In the genomic region with DNA sequence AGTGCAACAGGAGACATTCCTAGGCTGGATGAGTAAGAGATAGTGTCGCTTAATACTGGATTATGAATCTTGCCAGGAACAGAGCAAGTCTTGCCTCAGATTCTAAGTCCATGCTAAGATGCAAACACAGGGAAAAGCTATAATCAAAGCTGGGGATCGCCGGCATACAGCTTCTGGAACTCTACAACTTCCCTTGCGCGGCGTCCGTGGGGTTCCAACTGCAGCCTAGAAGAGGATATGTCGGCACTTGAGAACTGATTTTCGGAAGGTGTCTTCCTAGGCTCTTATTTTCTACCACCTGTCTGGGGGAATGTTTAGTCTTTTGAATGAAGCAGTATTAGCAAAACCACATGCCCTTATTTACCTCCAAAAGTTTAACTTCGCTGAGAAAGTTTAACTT, we compare ENCODE assay signal across 8 mouse cellular contexts. TPM values are rescaled to one million over a fixed set of nuclear protein-coding genes. Genes with fewer than 3 reads are reported as not detected.
DNase-seq lines count a peak whose midpoint lies in the region; ATAC-seq and TF ChIP-seq lines count a peak whose summit lies in the region.

No protein-coding gene starts in this region.

- no peaks in the 10 kb centered on the region for H3K4me1 ChIP-seq in ES-Bruce4 (ENCODE audit: control insufficient read depth, insufficient read depth, low read length)
- no peaks in the 10 kb centered on the region; the same call in 1 of the 2 replicates for H3K4me1 ChIP-seq in hindbrain, embryonic 11.5 days (replicated peaks; ENCODE audit: control insufficient read depth, insufficient read depth, low read length)
- peaks cover 39% of the 10 kb centered on the region for H3K4me1 ChIP-seq in liver, embryonic 12.5 days

- no peaks in the 10 kb centered on the region for H3K36me3 ChIP-seq in ES-Bruce4 (ENCODE audit: control insufficient read depth, insufficient read depth, low read length, poor library complexity, severe bottlenecking)
- H3K36me3 ChIP-seq in hindbrain, embryonic 11.5 days (ENCODE audit: control insufficient read depth, insufficient read depth, low read length): no peaks in the 10 kb centered on the region
- H3K36me3 ChIP-seq in liver, embryonic 12.5 days: peaks cover 8% of the 10 kb centered on the region

- peak; percentile 7 for DNase-seq in CD4-positive, CD25-positive, alpha-beta regulatory T cell, adult 2 months (ENCODE audit: low read depth, low spot score)
- no peak for DNase-seq in hindbrain, embryonic 11.5 days (ENCODE audit: low spot score)
- DNase-seq in layer of hippocampus, postnatal 25 days (ENCODE audit: extremely low spot score in 1 of 2, low spot score in 1 of 2): no peak
- DNase-seq in cerebellum, adult 11 months: no peak
- DNase-seq in natural killer cell, adult 2 months (ENCODE audit: low spot score in 2 of 2): no peak

- H3K27me3 ChIP-seq in ES-Bruce4 (ENCODE audit: control insufficient read depth, insufficient read depth, low read length, poor library complexity, severe bottlenecking): no peaks in the 10 kb centered on the region
- H3K27me3 ChIP-seq in hindbrain, embryonic 11.5 days (ENCODE audit: control insufficient read depth, insufficient read depth, low read length): no peaks in the 10 kb centered on the region
- peaks cover 27% of the 10 kb centered on the region for H3K27me3 ChIP-seq in liver, embryonic 12.5 days (replicated peaks)

- no peak for TF ChIP-seq POLR2A in ES-Bruce4 (IDR thresholded peaks at IDR 0.05; ENCODE audit: insufficient read depth, low read length)

- no peak for TF ChIP-seq CTCF in ES-Bruce4 (IDR thresholded peaks at IDR 0.05; ENCODE audit: low read depth, low read length)

- no peak overlapping the region for H3K4me3 ChIP-seq in ES-Bruce4 (ENCODE audit: low read depth, low read length)
- no peak overlapping the region for H3K4me3 ChIP-seq in hindbrain, embryonic 11.5 days (ENCODE audit: low read depth, low read length)
- H3K4me3 ChIP-seq in liver, embryonic 12.5 days: peak overlapping the region; percentile 93

- TF ChIP-seq EP300 in ES-Bruce4 (IDR thresholded peaks at IDR 0.05; ENCODE audit: insufficient read depth, low read depth, low read length): no peak

- H3K4me2 ChIP-seq in hindbrain, embryonic 11.5 days (replicated peaks; ENCODE audit: low read depth, low read length): peak overlapping the region; percentile 57
- peak overlapping the region; percentile 97 for H3K4me2 ChIP-seq in liver, embryonic 12.5 days

- no peaks in the 10 kb centered on the region for H3K9me3 ChIP-seq in ES-Bruce4 (replicated peaks; ENCODE audit: control insufficient read depth, insufficient read depth, low read length, poor library complexity, severe bottlenecking)
- H3K9me3 ChIP-seq in hindbrain, embryonic 11.5 days (ENCODE audit: control insufficient read depth, low read length): no peaks in the 10 kb centered on the region
- no peaks in the 10 kb centered on the region for H3K9me3 ChIP-seq in liver, embryonic 12.5 days (replicated peaks)

- ATAC-seq in CD4-positive, CD25-positive, alpha-beta regulatory T cell, adult 4 months: no peak
- ATAC-seq in hindbrain, embryonic 11.5 days (ENCODE audit: low FRiP score): no peak
- no peak for ATAC-seq in liver, embryonic 12.5 days

- WGBS in hindbrain, embryonic 11.5 days: 47% methylated on average over 10 of the region's 10 CpGs
- WGBS in liver, embryonic 12.5 days (ENCODE audit: insufficient replicate concordance): 38% methylated on average over 10 of the region's 10 CpGs

- peak overlapping the region; percentile 26 for H3K9ac ChIP-seq in ES-Bruce4 (ENCODE audit: low read depth, poor library complexity, severe bottlenecking)
- H3K9ac ChIP-seq in hindbrain, embryonic 11.5 days (ENCODE audit: low read depth, low read length): no peak overlapping the region
- H3K9ac ChIP-seq in liver, embryonic 12.5 days: peak overlapping the region; percentile 78

- H3K27ac ChIP-seq in ES-Bruce4 (ENCODE audit: insufficient read depth, low read length): no peak overlapping the region
- H3K27ac ChIP-seq in hindbrain, embryonic 11.5 days (ENCODE audit: low read depth, low read length): no peak overlapping the region
- no peak overlapping the region for H3K27ac ChIP-seq in liver, embryonic 12.5 days

RNA-seq across cellular contexts. Expression of gene Aldh6a1, which starts 0.9 kb away (rescaled TPM):
- polyA plus RNA-seq in CD4-positive, CD25-positive, alpha-beta regulatory T cell, adult 4 months (2017; shearing (Covaris generic)): 10 to 100 TPM; 13.9 to 15.6 TPM
- 26.7 and 30.4 TPM in 2 replicates for polyA plus RNA-seq in ES-Bruce4 (2011; ENCODE audit: insufficient read depth, insufficient read length, low read depth, missing spikeins)
- 25.4 and 25.9 TPM in 2 replicates for polyA plus RNA-seq in hindbrain, embryonic 11.5 days (2014; fragmentation: Nextera tagmentation; extraction: Ambion mirVana)
- polyA plus RNA-seq in liver, embryonic 12.5 days (2016; fragmentation: Nextera tagmentation; extraction: Ambion mirVana): 17.4 and 17.9 TPM in 2 replicates
- total RNA-seq in layer of hippocampus, postnatal 25 days (2021): 10 to 100 TPM; 45.1 to 47.5 TPM

RNA-seq across cellular contexts. Expression of gene Lin52, which starts 1.3 kb away (rescaled TPM):
- polyA plus RNA-seq in CD4-positive, CD25-positive, alpha-beta regulatory T cell, adult 4 months (2017; shearing (Covaris generic)): 10 to 100 TPM; 20.9 to 29.3 TPM
- 26.3 and 29.5 TPM in 2 replicates for polyA plus RNA-seq in ES-Bruce4 (2011; ENCODE audit: insufficient read depth, insufficient read length, low read depth, missing spikeins)
- 32.8 and 35.9 TPM in 2 replicates for polyA plus RNA-seq in hindbrain, embryonic 11.5 days (2014; fragmentation: Nextera tagmentation; extraction: Ambion mirVana)
- 15.3 and 15.5 TPM in 2 replicates for polyA plus RNA-seq in liver, embryonic 12.5 days (2016; fragmentation: Nextera tagmentation; extraction: Ambion mirVana)
- total RNA-seq in layer of hippocampus, postnatal 25 days (2021): 10 to 100 TPM; 20.4 to 25.5 TPM

RNA-seq across cellular contexts. Expression of gene Rnf113a2, which starts 32.9 kb away (rescaled TPM):
- polyA plus RNA-seq in CD4-positive, CD25-positive, alpha-beta regulatory T cell, adult 4 months (2017; shearing (Covaris generic)): 10 to 100 TPM; 31.9 to 40.6 TPM
- polyA plus RNA-seq in ES-Bruce4 (2011; ENCODE audit: insufficient read depth, insufficient read length, low read depth, missing spikeins): 19.8 and 20.2 TPM in 2 replicates
- polyA plus RNA-seq in hindbrain, embryonic 11.5 days (2014; fragmentation: Nextera tagmentation; extraction: Ambion mirVana): 30.2 and 33.9 TPM in 2 replicates
- polyA plus RNA-seq in liver, embryonic 12.5 days (2016; fragmentation: Nextera tagmentation; extraction: Ambion mirVana): 17.7 and 18.2 TPM in 2 replicates
- total RNA-seq in layer of hippocampus, postnatal 25 days (2021): 10 to 100 TPM; 13.0 to 13.3 TPM

RNA-seq across cellular contexts. Expression of gene Bbof1, which starts 41.0 kb away (rescaled TPM):
- polyA plus RNA-seq in CD4-positive, CD25-positive, alpha-beta regulatory T cell, adult 4 months (2017; shearing (Covaris generic)): under 1 TPM; 0.77 to 0.86 TPM
- 1.1 and 1.8 TPM in 2 replicates for polyA plus RNA-seq in ES-Bruce4 (2011; ENCODE audit: insufficient read depth, insufficient read length, low read depth, missing spikeins)
- 1.5 and 2.4 TPM in 2 replicates for polyA plus RNA-seq in hindbrain, embryonic 11.5 days (2014; fragmentation: Nextera tagmentation; extraction: Ambion mirVana)
- 0.51 and 0.78 TPM in 2 replicates for polyA plus RNA-seq in liver, embryonic 12.5 days (2016; fragmentation: Nextera tagmentation; extraction: Ambion mirVana)
- 10 to 100 TPM in 1 of 2 experiments, 1 to 10 TPM in 1; 7.0 to 11.0 TPM for total RNA-seq in layer of hippocampus, postnatal 25 days (2021)

RNA-seq across cellular contexts. Expression of gene Entpd5, which starts 41.1 kb away (rescaled TPM):
- polyA plus RNA-seq in CD4-positive, CD25-positive, alpha-beta regulatory T cell, adult 4 months (2017; shearing (Covaris generic)): 10 to 100 TPM; 19.5 to 36.7 TPM
- polyA plus RNA-seq in ES-Bruce4 (2011; ENCODE audit: insufficient read depth, insufficient read length, low read depth, missing spikeins): 5.3 and 8.0 TPM in 2 replicates
- polyA plus RNA-seq in hindbrain, embryonic 11.5 days (2014; fragmentation: Nextera tagmentation; extraction: Ambion mirVana): 10.6 and 12.0 TPM in 2 replicates
- polyA plus RNA-seq in liver, embryonic 12.5 days (2016; fragmentation: Nextera tagmentation; extraction: Ambion mirVana): 11.5 and 12.0 TPM in 2 replicates
- total RNA-seq in layer of hippocampus, postnatal 25 days (2021): 10 to 100 TPM; 24.8 to 27.0 TPM
